In the genomic region with DNA sequence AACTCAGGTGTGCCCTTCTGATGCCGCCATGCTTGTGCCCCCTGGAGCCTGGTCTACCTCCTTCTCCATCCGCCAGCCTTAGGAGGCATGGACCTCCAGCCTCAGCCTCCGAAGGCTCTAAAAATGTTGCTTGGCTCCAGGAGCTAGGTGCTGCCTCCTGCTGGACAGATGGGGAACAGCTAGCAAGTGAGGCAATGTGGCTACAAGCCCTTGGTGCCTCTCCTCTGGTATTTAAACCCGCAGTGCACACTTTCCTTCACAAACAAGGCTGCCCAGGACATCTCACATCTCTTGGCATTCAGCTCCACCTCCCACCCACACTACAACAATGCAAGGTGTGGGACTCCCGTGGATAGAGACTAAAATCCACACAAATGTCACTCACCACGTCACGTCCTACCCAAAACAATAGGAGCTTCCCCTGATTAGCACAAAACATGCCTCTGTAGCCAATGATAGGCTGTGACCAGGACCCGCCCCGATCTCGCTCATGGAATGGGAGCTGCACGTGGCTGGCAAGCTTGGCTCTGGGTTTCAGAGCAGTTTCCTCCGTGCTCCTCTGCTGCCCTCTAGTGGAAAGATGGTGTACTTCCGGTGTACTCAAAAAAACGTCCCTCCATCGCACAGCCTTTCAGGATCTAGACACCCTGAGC, we compare ENCODE assay signal across 8 mouse cellular contexts. TPM values are rescaled to one million over a fixed set of nuclear protein-coding genes. Genes with fewer than 3 reads are reported as not detected.
A peak's percentile ranks its signal among the peaks of the same experiment; 100 is the strongest.
DNase-seq lines count a peak whose midpoint lies in the region; ATAC-seq and TF ChIP-seq lines count a peak whose summit lies in the region.

No protein-coding gene starts in this region.

- no peaks in the 10 kb centered on the region for H3K27me3 ChIP-seq in forebrain, embryonic 16.5 days (replicated peaks; ENCODE audit: control insufficient read depth, insufficient read depth, low read length)
- no peaks in the 10 kb centered on the region for H3K27me3 ChIP-seq in lung, embryonic 15.5 days

- H3K27ac ChIP-seq in ES-E14 (ENCODE audit: insufficient read depth, low read depth, low read length, poor library complexity, severe bottlenecking) = peak overlapping the region; percentile 74; the same call in 1 of the 2 replicates
- H3K27ac ChIP-seq in forebrain, embryonic 16.5 days (ENCODE audit: low read length) = peak overlapping the region; percentile 87
- peak overlapping the region; percentile 80 for H3K27ac ChIP-seq in lung, embryonic 15.5 days

- peak; percentile 98 for DNase-seq in ES-E14 (ENCODE audit: low read depth, low spot score)
- peak; percentile 76 for DNase-seq in cerebellum, adult 11-12 months
- peak; percentile 96 for DNase-seq in heart, postnatal 4 days
- peak; percentile 92 to 96 for DNase-seq in layer of hippocampus, adult 8-10 months (ENCODE audit: low spot score in 2 of 2)
- peak; percentile 87 for DNase-seq in ovary, adult 18-20 months (ENCODE audit: low spot score)
- DNase-seq in thymus, postnatal 0 days (ENCODE audit: low spot score) = peak; percentile 88

- H3K4me3 ChIP-seq in ES-E14 (ENCODE audit: insufficient read depth in 1 of 2, low read depth in 1 of 2, low read length in 2 of 2, poor library complexity in 1 of 2, severe bottlenecking in 1 of 2) = peak overlapping the region; percentile 32 to 44; a peak in 3 of 4 replicates
- H3K4me3 ChIP-seq in forebrain, embryonic 16.5 days (replicated peaks; ENCODE audit: low read length) = peak overlapping the region; percentile 40
- H3K4me3 ChIP-seq in lung, embryonic 15.5 days = peak overlapping the region; percentile 29

- H3K9ac ChIP-seq in ES-E14 (ENCODE audit: insufficient read depth, low read depth, low read length, poor library complexity, severe bottlenecking) = peak overlapping the region; percentile 64
- H3K9ac ChIP-seq in forebrain, embryonic 16.5 days (replicated peaks; ENCODE audit: low read depth, low read length) = peak overlapping the region; percentile 42
- H3K9ac ChIP-seq in lung, embryonic 15.5 days = no peak overlapping the region

- WGBS in forebrain, embryonic 16.5 days = 3% methylated on average over 15 of the region's 15 CpGs
- WGBS in lung, embryonic 15.5 days = 2% methylated on average over 15 of the region's 15 CpGs

- no peaks in the 10 kb centered on the region for H3K36me3 ChIP-seq in ES-E14 (ENCODE audit: control insufficient read depth, insufficient read depth, low read length, poor library complexity, severe bottlenecking)
- H3K36me3 ChIP-seq in forebrain, embryonic 16.5 days (ENCODE audit: control insufficient read depth, insufficient read depth) = no peaks in the 10 kb centered on the region
- no peaks in the 10 kb centered on the region for H3K36me3 ChIP-seq in lung, embryonic 15.5 days

- in situ Hi-C loops in ES-E14 (cut with MboI; ENCODE audit: low sequenced_read_pairs in 2 of 2, unreplicated experiment in 2 of 2) = loop anchor here (10.0 to 25.0 kb wide), 2 partner anchors 647 to 649 kb away; no protein-coding TSS in a partner anchor

- peak; percentile 97 for ATAC-seq in forebrain, embryonic 16.5 days
- peak; percentile 90 for ATAC-seq in lung, embryonic 15.5 days (ENCODE audit: borderline replicate concordance, extremely low read depth, low FRiP score, low TSS enrichment)

- no peaks in the 10 kb centered on the region for H3K9me3 ChIP-seq in ES-E14 (ENCODE audit: control insufficient read depth, insufficient read depth, low read depth, low read length)
- no peaks in the 10 kb centered on the region for H3K9me3 ChIP-seq in forebrain, embryonic 16.5 days (ENCODE audit: control insufficient read depth, low read length)
- H3K9me3 ChIP-seq in lung, embryonic 15.5 days = no peaks in the 10 kb centered on the region

- H3K4me1 ChIP-seq in ES-E14 (ENCODE audit: control insufficient read depth in 2 of 2, insufficient read depth in 2 of 2, low read length in 2 of 2, poor library complexity in 1 of 2) = peaks cover 0 to 10% of the 10 kb centered on the region in 2 experiments; a peak in 1 of 4 replicates
- H3K4me1 ChIP-seq in forebrain, embryonic 16.5 days (replicated peaks; ENCODE audit: control insufficient read depth, insufficient read depth, low read length) = peaks cover 7% of the 10 kb centered on the region; the same call in 1 of the 2 replicates
- peaks cover 22% of the 10 kb centered on the region for H3K4me1 ChIP-seq in lung, embryonic 15.5 days

- peak overlapping the region; percentile 61 for H3K4me2 ChIP-seq in forebrain, embryonic 16.5 days (ENCODE audit: low read length)
- peak overlapping the region; percentile 56 for H3K4me2 ChIP-seq in lung, embryonic 15.5 days

TF ChIP-seq in ES-E14, 5 proteins besides CTCF, POLR2A, EP300 and RAD21:
- TF ChIP-seq CHD2 (IDR thresholded peaks at IDR 0.05; ENCODE audit: low read depth, low read length) = peak; percentile 81
- TF ChIP-seq ZC3H11A (IDR thresholded peaks at IDR 0.05; ENCODE audit: borderline replicate concordance, low read depth, low read length) = peak; percentile 97
- TF ChIP-seq ZNF384 (IDR thresholded peaks at IDR 0.05; ENCODE audit: low read depth, low read length) = peak; percentile 82
- no peak for TF ChIP-seq MAFK (IDR thresholded peaks at IDR 0.05; ENCODE audit: insufficient read depth, low read depth, low read length)
- TF ChIP-seq HCFC1 (IDR thresholded peaks at IDR 0.05; ENCODE audit: borderline replicate concordance, insufficient read depth, low read length) = peak; percentile 22; the same call in 1 of the 2 replicates

RNA-seq across cellular contexts. Expression of gene Krt8, which starts 20.2 kb away (rescaled TPM):
- 346 and 451 TPM in 2 replicates for total RNA-seq in ES-E14 (2012; rRNA removed)
- 2.4 and 3.7 TPM in 2 replicates for polyA plus RNA-seq in forebrain, embryonic 16.5 days (2015; fragmentation: Nextera tagmentation; extraction: Ambion mirVana)
- 1 to 10 TPM; 6.2 to 6.4 TPM for total RNA-seq in heart, postnatal 4 days (2021)
- under 1 TPM in 3 of 4 experiments, not detected in 1; 0.22 to 0.56 (median 0.43) TPM for total RNA-seq in layer of hippocampus, adult 8-10 months (2022)
- 307 and 345 TPM in 2 replicates for polyA plus RNA-seq in lung, embryonic 15.5 days (2015; fragmentation: Nextera tagmentation; extraction: Ambion mirVana)
- polyA plus RNA-seq in thymus, postnatal 0 days (2015; fragmentation: Nextera tagmentation; extraction: Ambion mirVana) = 1,106 and 1,123 TPM in 2 replicates

RNA-seq across cellular contexts. Expression of gene Krt78, which starts 30.0 kb away (rescaled TPM):
- 0.09 TPM in 1 of 2 replicates, not detected in the other for total RNA-seq in ES-E14 (2012; rRNA removed)
- not detected in 2 replicates for polyA plus RNA-seq in forebrain, embryonic 16.5 days (2015; fragmentation: Nextera tagmentation; extraction: Ambion mirVana)
- under 1 TPM in 1 of 2 experiments, not detected in 1; 0.07 TPM for total RNA-seq in heart, postnatal 4 days (2021)
- not detected for total RNA-seq in layer of hippocampus, adult 8-10 months (2022)
- polyA plus RNA-seq in lung, embryonic 15.5 days (2015; fragmentation: Nextera tagmentation; extraction: Ambion mirVana) = 0.22 TPM in 1 of 2 replicates, not detected in the other
- 0.43 and 0.50 TPM in 2 replicates for polyA plus RNA-seq in thymus, postnatal 0 days (2015; fragmentation: Nextera tagmentation; extraction: Ambion mirVana)

RNA-seq across cellular contexts. Expression of gene Krt18, which starts 43.9 kb away (rescaled TPM):
- 266 and 382 TPM in 2 replicates for total RNA-seq in ES-E14 (2012; rRNA removed)
- polyA plus RNA-seq in forebrain, embryonic 16.5 days (2015; fragmentation: Nextera tagmentation; extraction: Ambion mirVana) = 4.4 TPM in 2 replicates
- total RNA-seq in heart, postnatal 4 days (2021) = 10 to 100 TPM; 14.9 to 15.4 TPM
- 1 to 10 TPM in 2 of 4 experiments, under 1 TPM in 1, not detected in 1; 0.23 to 2.4 (median 2.3) TPM for total RNA-seq in layer of hippocampus, adult 8-10 months (2022)
- 221 and 264 TPM in 2 replicates for polyA plus RNA-seq in lung, embryonic 15.5 days (2015; fragmentation: Nextera tagmentation; extraction: Ambion mirVana)
- 1,281 and 1,324 TPM in 2 replicates for polyA plus RNA-seq in thymus, postnatal 0 days (2015; fragmentation: Nextera tagmentation; extraction: Ambion mirVana)

RNA-seq across cellular contexts. Expression of gene Krt79, which starts 44.0 kb away (rescaled TPM):
- total RNA-seq in ES-E14 (2012; rRNA removed) = 0.74 and 2.0 TPM in 2 replicates
- polyA plus RNA-seq in forebrain, embryonic 16.5 days (2015; fragmentation: Nextera tagmentation; extraction: Ambion mirVana) = 0.15 and 0.38 TPM in 2 replicates
- total RNA-seq in heart, postnatal 4 days (2021) = under 1 TPM; 0.25 to 0.45 TPM
- total RNA-seq in layer of hippocampus, adult 8-10 months (2022) = under 1 TPM in 3 of 4 experiments, not detected in 1; 0.18 to 0.41 (median 0.21) TPM
- 0.97 and 1.0 TPM in 2 replicates for polyA plus RNA-seq in lung, embryonic 15.5 days (2015; fragmentation: Nextera tagmentation; extraction: Ambion mirVana)
- 0.71 and 0.74 TPM in 2 replicates for polyA plus RNA-seq in thymus, postnatal 0 days (2015; fragmentation: Nextera tagmentation; extraction: Ambion mirVana)

RNA-seq across cellular contexts. Expression of gene Krt4, which starts 59.5 kb away (rescaled TPM):
- 0.13 TPM in 1 of 2 replicates, not detected in the other for total RNA-seq in ES-E14 (2012; rRNA removed)
- 0.55 TPM in 1 of 2 replicates, not detected in the other for polyA plus RNA-seq in forebrain, embryonic 16.5 days (2015; fragmentation: Nextera tagmentation; extraction: Ambion mirVana)
- not detected for total RNA-seq in heart, postnatal 4 days (2021)
- not detected for total RNA-seq in layer of hippocampus, adult 8-10 months (2022)
- polyA plus RNA-seq in lung, embryonic 15.5 days (2015; fragmentation: Nextera tagmentation; extraction: Ambion mirVana) = 13.3 and 18.4 TPM in 2 replicates
- polyA plus RNA-seq in thymus, postnatal 0 days (2015; fragmentation: Nextera tagmentation; extraction: Ambion mirVana) = 1.2 and 43.4 TPM in 2 replicates

Comparison
In these comparisons a context has a peak if more than half of its experiments do, and no peak if none do; other contexts are left out.
1. Peak in every context shown above with its lines: DNase-seq, ATAC-seq, H3K4me3 ChIP-seq and H3K27ac ChIP-seq.
2. RNA of gene Krt8, which starts 20.2 kb away (total RNA-seq): 346 to 451 TPM in ES-E14; 6.2 to 6.4 TPM in heart, postnatal 4 days and 0.22 to 0.56 TPM in layer of hippocampus, adult 8-10 months; every median in the first group is over 10 times any median in the second.
3. RNA of gene Krt18, which starts 43.9 kb away (total RNA-seq): 266 to 382 TPM in ES-E14; 14.9 to 15.4 TPM in heart, postnatal 4 days and 0.23 to 2.4 TPM in layer of hippocampus, adult 8-10 months; every median in the first group is over 10 times any median in the second.